Mouse (Mus musculus): Measurements from ENCODE around the gene Vasn. TPM values are rescaled to one million over a fixed set of nuclear protein-coding genes. Genes with fewer than 3 reads are reported as not detected.

Vasn gene
- total and polyA plus RNA-seq, 2 experiments from 2014 or later, result 3.6 to 5.5 TPM

- WGBS, result 53% methylated on average over 9 of the region's 9 CpGs
- Histone ChIP-seq H3K4me2 (ENCODE audit: low read depth) (no peak overlapping the region), H3K9me3 (ENCODE audit: low read length) (no peaks in the 10 kb centered on the region), H3K4me3 (ENCODE audit: low read depth, low read length) (no peak overlapping the region), H3K27me3 (ENCODE audit: insufficient read depth, low read length) (no peaks in the 10 kb centered on the region), H3K36me3 (ENCODE audit: insufficient read depth) (peaks cover 31% of the 10 kb centered on the region), H3K9ac (no peak overlapping the region), H3K27ac (ENCODE audit: low read depth, low read length) (no peak overlapping the region), H3K4me1 (ENCODE audit: insufficient read depth) (no peaks in the 10 kb centered on the region)
- TF ChIP-seq CTCF (IDR thresholded peaks at IDR 0.05; ENCODE audit: low read depth), result peak; percentile 93
- ATAC-seq (peak; percentile 67), DNase-seq (peak; percentile 87)
Measured at GRCm38 (mm10) chr16:4607818-4608531, 31.8 kb upstream of the Vasn start.

- Histone ChIP-seq H3K36me3 (ENCODE audit: insufficient read depth) (peaks cover 37% of the 10 kb centered on the region), H3K4me1 (ENCODE audit: insufficient read depth) (no peaks in the 10 kb centered on the region), H3K27me3 (ENCODE audit: insufficient read depth, low read length) (no peaks in the 10 kb centered on the region), H3K9me3 (ENCODE audit: low read length) (no peaks in the 10 kb centered on the region), H3K4me2 (ENCODE audit: low read depth) (no peak overlapping the region), H3K4me3 (ENCODE audit: low read depth, low read length) (no peak overlapping the region), H3K9ac (no peak overlapping the region), H3K27ac (ENCODE audit: low read depth, low read length) (no peak overlapping the region)
- TF ChIP-seq CTCF (IDR thresholded peaks at IDR 0.05; ENCODE audit: low read depth), result no peak
- 89% methylated on average over 19 of the region's 19 CpGs for WGBS
- DNase-seq (no peak), ATAC-seq (no peak)
Measured at GRCm38 (mm10) chr16:4608532-4609059, 31.1 kb upstream of the Vasn start.

GRCm38 (mm10) chr16:4611193-4611592 is 28.5 kb upstream of the Vasn start:
- H3K4me3 ChIP-seq (ENCODE audit: low read depth, low read length), result no peak overlapping the region
- no peaks in the 10 kb centered on the region for H3K9me3 ChIP-seq (ENCODE audit: low read length)
- ATAC-seq, result no peak
- no peak for DNase-seq
- no peak overlapping the region for H3K9ac ChIP-seq
- no peak overlapping the region for H3K4me2 ChIP-seq (ENCODE audit: low read depth)
- no peak for TF ChIP-seq CTCF (IDR thresholded peaks at IDR 0.05; ENCODE audit: low read depth)
- H3K4me1 ChIP-seq (ENCODE audit: insufficient read depth), result no peaks in the 10 kb centered on the region
- no peaks in the 10 kb centered on the region for H3K27me3 ChIP-seq (ENCODE audit: insufficient read depth, low read length)
- peaks cover 61% of the 10 kb centered on the region for H3K36me3 ChIP-seq (ENCODE audit: insufficient read depth)
- 96% methylated on average over 5 of the region's 5 CpGs for WGBS
- no peak overlapping the region for H3K27ac ChIP-seq (ENCODE audit: low read depth, low read length)

DNA sequence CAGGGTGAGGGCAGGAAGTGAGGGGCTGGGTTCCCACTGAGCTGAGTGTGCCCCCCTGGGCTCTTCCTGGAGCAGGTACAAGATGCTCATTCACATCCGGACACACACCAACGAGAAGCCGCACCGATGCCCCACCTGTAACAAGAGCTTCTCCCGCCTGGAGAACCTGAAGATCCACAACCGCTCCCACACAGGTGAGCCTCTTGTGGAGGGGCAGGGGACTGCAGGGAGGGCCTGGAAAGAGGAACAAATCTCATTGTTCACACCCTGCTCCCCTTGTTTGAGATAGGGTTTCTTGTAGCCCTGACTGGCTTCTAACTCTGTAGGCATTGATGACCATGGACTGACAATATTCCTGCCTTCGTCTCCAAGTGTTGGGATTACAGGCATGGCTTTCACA is 28.1 kb upstream of the Vasn start:
- ATAC-seq (no peak), DNase-seq (no peak)
- Histone ChIP-seq H3K27ac (ENCODE audit: low read depth, low read length) (no peak overlapping the region), H3K4me1 (ENCODE audit: insufficient read depth) (no peaks in the 10 kb centered on the region), H3K27me3 (ENCODE audit: insufficient read depth, low read length) (no peaks in the 10 kb centered on the region), H3K4me2 (ENCODE audit: low read depth) (no peak overlapping the region), H3K9me3 (ENCODE audit: low read length) (no peaks in the 10 kb centered on the region), H3K4me3 (ENCODE audit: low read depth, low read length) (no peak overlapping the region), H3K36me3 (ENCODE audit: insufficient read depth) (peaks cover 62% of the 10 kb centered on the region), H3K9ac (no peak overlapping the region)
- 93% methylated on average over 7 of the region's 7 CpGs for WGBS
- TF ChIP-seq CTCF (IDR thresholded peaks at IDR 0.05; ENCODE audit: low read depth), result peak; percentile 20; the same call in 1 of the 2 replicates

- peaks cover 62% of the 10 kb centered on the region for H3K36me3 ChIP-seq (ENCODE audit: insufficient read depth)
- H3K4me1 ChIP-seq (ENCODE audit: insufficient read depth), result no peaks in the 10 kb centered on the region
- WGBS, result 94% methylated on average over 9 of the region's 9 CpGs
- no peak overlapping the region for H3K4me3 ChIP-seq (ENCODE audit: low read depth, low read length)
- no peaks in the 10 kb centered on the region for H3K27me3 ChIP-seq (ENCODE audit: insufficient read depth, low read length)
- H3K9me3 ChIP-seq (ENCODE audit: low read length), result no peaks in the 10 kb centered on the region
- H3K9ac ChIP-seq, result no peak overlapping the region
- no peak overlapping the region for H3K27ac ChIP-seq (ENCODE audit: low read depth, low read length)
- ATAC-seq (no peak), DNase-seq (no peak)
- no peak for TF ChIP-seq CTCF (IDR thresholded peaks at IDR 0.05; ENCODE audit: low read depth)
- no peak overlapping the region for H3K4me2 ChIP-seq (ENCODE audit: low read depth)
Measured at GRCm38 (mm10) chr16:4613736-4614135, 26.0 kb upstream of the Vasn start.

GRCm38 (mm10) chr16:4614639-4615038 is 25.1 kb upstream of the Vasn start:
- H3K9ac ChIP-seq, result no peak overlapping the region
- no peaks in the 10 kb centered on the region for H3K27me3 ChIP-seq (ENCODE audit: insufficient read depth, low read length)
- 91% methylated on average over 3 of the region's 3 CpGs for WGBS
- H3K4me2 ChIP-seq (ENCODE audit: low read depth), result no peak overlapping the region
- peak; percentile 6; the same call in 1 of the 2 replicates for TF ChIP-seq CTCF (IDR thresholded peaks at IDR 0.05; ENCODE audit: low read depth)
- DNase-seq (no peak), ATAC-seq (no peak)
- H3K9me3 ChIP-seq (ENCODE audit: low read length), result no peaks in the 10 kb centered on the region
- H3K36me3 ChIP-seq (ENCODE audit: insufficient read depth), result peaks cover 59% of the 10 kb centered on the region
- H3K4me1 ChIP-seq (ENCODE audit: insufficient read depth), result no peaks in the 10 kb centered on the region
- no peak overlapping the region for H3K4me3 ChIP-seq (ENCODE audit: low read depth, low read length)
- no peak overlapping the region for H3K27ac ChIP-seq (ENCODE audit: low read depth, low read length)

DNA sequence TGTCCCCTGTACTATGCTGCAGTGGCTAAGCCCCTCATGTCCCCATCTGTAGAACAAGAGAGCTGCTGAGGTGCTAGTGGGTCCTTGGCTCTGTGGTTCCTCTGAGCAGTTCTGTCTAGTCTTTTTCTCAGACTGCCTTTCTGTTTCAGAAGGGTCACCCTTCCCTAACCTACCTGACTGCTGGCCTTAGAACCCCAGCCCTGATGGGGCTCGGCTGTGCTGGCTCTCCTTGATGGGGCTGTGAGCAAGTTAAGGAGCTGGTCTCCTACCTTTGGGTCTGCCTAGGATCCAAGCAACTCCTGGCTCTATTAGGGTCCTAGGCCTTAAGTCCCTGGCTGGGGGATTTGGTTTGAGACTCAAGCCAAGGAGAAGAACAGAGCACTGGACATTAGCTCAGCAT is 24.4 kb upstream of the Vasn start:
- Histone ChIP-seq H3K4me2 (ENCODE audit: low read depth) (no peak overlapping the region), H3K9ac (no peak overlapping the region), H3K27ac (ENCODE audit: low read depth, low read length) (no peak overlapping the region), H3K9me3 (ENCODE audit: low read length) (no peaks in the 10 kb centered on the region), H3K4me3 (ENCODE audit: low read depth, low read length) (no peak overlapping the region), H3K27me3 (ENCODE audit: insufficient read depth, low read length) (no peaks in the 10 kb centered on the region), H3K4me1 (ENCODE audit: insufficient read depth) (no peaks in the 10 kb centered on the region), H3K36me3 (ENCODE audit: insufficient read depth) (peaks cover 54% of the 10 kb centered on the region)
- no peak for TF ChIP-seq CTCF (IDR thresholded peaks at IDR 0.05; ENCODE audit: low read depth)
- WGBS, result 88% methylated on average over 1 of the region's 1 CpGs
- ATAC-seq (no peak), DNase-seq (no peak)
